Mouse (Mus musculus) bone marrow macrophage, adult 2 months (primary cell): ENCODE measurements around the gene Atp9a.

Experiments
- CTCF ChIP-seq: IDR thresholded peaks from 2 replicates; pipeline ENCODE4 v1.5.1; 2012; ENCODE audit warnings: low read depth, mild to moderate bottlenecking, low read length, moderate library complexity
- POLR2A ChIP-seq: IDR thresholded peaks from 2 replicates; pipeline ENCODE4 v1.6.1; 2012; ENCODE audit warnings: mild to moderate bottlenecking, low read depth, low read length, borderline replicate concordance

DNA sequence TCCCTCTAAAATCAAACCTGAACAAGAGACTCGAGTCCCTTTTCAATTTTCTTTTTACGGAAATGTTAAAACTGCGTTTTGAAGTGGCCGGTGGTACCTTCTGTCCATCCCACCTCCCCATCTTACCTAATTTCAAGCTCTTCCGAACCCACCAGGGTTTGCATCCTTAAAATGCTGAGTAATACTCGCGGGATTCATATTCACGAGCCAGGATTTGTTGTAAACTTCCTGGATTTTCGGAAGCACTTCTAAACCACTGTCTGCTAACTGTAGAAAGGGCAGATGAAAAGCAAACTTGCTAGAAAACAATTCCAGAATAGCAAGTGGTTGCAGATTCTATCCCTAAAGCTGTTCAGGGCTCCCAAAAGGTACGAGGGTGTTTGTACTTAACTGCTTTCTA is 25.4 kb upstream of the Atp9a start, which contains the start of gene Sall4:
- TF ChIP-seq CTCF (no peak), POLR2A (no peak)
